Mouse (Mus musculus) thymus, postnatal 4 days (tissue): Measurements from ENCODE around the gene Rpl9-ps6.
"Not testable (repeated sequence)": the region's sequence is repeated elsewhere in the genome, so short reads cannot be mapped to it uniquely, and the experiment has no call there.

ENCODE experiments used
- DNase-seq: peaks from one replicate; pipeline ENCODE4 v3.0.0; 2021

Gene Rpl9-ps6

GRCm38 (mm10) chr19:32480791-32481442 lies 14.5 kb upstream of the Rpl9-ps6 start:
- no peak for DNase-seq

- no peak for DNase-seq
These were observed 13.9 kb upstream of the Rpl9-ps6 start for GRCm38 (mm10) chr19:32480255-32480654.

- no peak for DNase-seq
These were observed 10.3 kb upstream of the Rpl9-ps6 start for GRCm38 (mm10) chr19:32476712-32477052.

GRCm38 (mm10) chr19:32476016-32476711 lies 9.8 kb upstream of the Rpl9-ps6 start:
- DNase-seq = no peak

- no peak for DNase-seq
These were observed 4.3 kb upstream of the Rpl9-ps6 start for GRCm38 (mm10) chr19:32470570-32471263.

- peak; percentile 52 for DNase-seq
These were observed 3.7 kb upstream of the Rpl9-ps6 start for GRCm38 (mm10) chr19:32470059-32470497.

- no peak for DNase-seq
These were observed 947 bp upstream of the Rpl9-ps6 start for GRCm38 (mm10) chr19:32467325-32467724.

GRCm38 (mm10) chr19:32465228-32465627 lies 1.1 kb downstream of the Rpl9-ps6 start:
- peak; percentile 30 for DNase-seq

GRCm38 (mm10) chr19:32463037-32463436 lies 3.3 kb downstream of the Rpl9-ps6 start:
- DNase-seq = no peak

GRCm38 (mm10) chr19:32457631-32458030 lies 8.7 kb downstream of the Rpl9-ps6 start:
- not testable (repeated sequence) for DNase-seq

- DNase-seq = no peak
These were observed 9.6 kb downstream of the Rpl9-ps6 start for GRCm38 (mm10) chr19:32456744-32457143.

- DNase-seq = no peak
These were observed 14.1 kb downstream of the Rpl9-ps6 start for GRCm38 (mm10) chr19:32452231-32452630.

- DNase-seq = no peak
These were observed 17.4 kb downstream of the Rpl9-ps6 start for GRCm38 (mm10) chr19:32448931-32449330.

- peak; percentile 46 for DNase-seq
These were observed 24.8 kb downstream of the Rpl9-ps6 start for GRCm38 (mm10) chr19:32441568-32441967.

- no peak for DNase-seq
These were observed 27.0 kb downstream of the Rpl9-ps6 start for GRCm38 (mm10) chr19:32439356-32439755.

GRCm38 (mm10) chr19:32425856-32426255 lies 40.5 kb downstream of the Rpl9-ps6 start:
- DNase-seq = no peak

- DNase-seq = no peak
These were observed 41.7 kb downstream of the Rpl9-ps6 start for GRCm38 (mm10) chr19:32424706-32425105.

GRCm38 (mm10) chr19:32419069-32419468 lies 47.3 kb downstream of the Rpl9-ps6 start:
- DNase-seq = no peak

- no peak for DNase-seq
These were observed 49.6 kb downstream of the Rpl9-ps6 start for GRCm38 (mm10) chr19:32416692-32417317.
